Mouse (Mus musculus) stomach, postnatal 0 days (tissue): Measurements from ENCODE around the gene Ctsw. TPM values are rescaled to one million over a fixed set of nuclear protein-coding genes. Genes with fewer than 3 reads are reported as not detected.

ENCODE experiments used
- ATAC-seq: fragments of 200-750 bp; cut with Nextera tagmentation; 2 replicates; pipeline ENCODE4 v1.8.0; 2017; ENCODE audit not compliant: low FRiP score, low TSS enrichment
- DNase-seq: peaks from one replicate; pipeline ENCODE4 v3.0.0-alpha.2; 2016; ENCODE audit warnings: low spot score
- H3K27ac ChIP-seq: fragments of 300-500 bp; sonication (generic); replicated peaks from 2 replicates; pipeline ENCODE4 v1.5.1; 2014; ENCODE audit warnings: mild to moderate bottlenecking, control low read depth
- H3K27me3 ChIP-seq: fragments of 300-500 bp; sonication (generic); 2 replicates; pipeline ENCODE4 v1.6.1; 2014; ENCODE audit warnings: low read length; ENCODE audit not compliant: control insufficient read depth, insufficient read depth
- H3K36me3 ChIP-seq: fragments of 300-500 bp; sonication (generic); 2 replicates; pipeline ENCODE4 v1.6.1; 2014; ENCODE audit warnings: low read length, mixed read lengths; ENCODE audit not compliant: control insufficient read depth, insufficient read depth
- H3K4me1 ChIP-seq: fragments of 300-500 bp; sonication (generic); replicated peaks from 2 replicates; pipeline ENCODE4 v1.6.1; 2014; ENCODE audit warnings: antibody characterized with exemption; ENCODE audit not compliant: control insufficient read depth, insufficient read depth
- H3K4me2 ChIP-seq: fragments of 300-500 bp; sonication (generic); replicated peaks from 2 replicates; pipeline ENCODE4 v1.6.1; 2014; ENCODE audit warnings: low read depth, mild to moderate bottlenecking, control low read depth, moderate library complexity
- H3K4me3 ChIP-seq: fragments of 300-500 bp; sonication (generic); 2 replicates; pipeline ENCODE4 v1.5.1; 2014; ENCODE audit warnings: low read depth, low read length, control low read depth
- H3K9ac ChIP-seq: fragments of 300-500 bp; sonication (generic); 2 replicates; pipeline ENCODE4 v1.6.1; 2014; ENCODE audit warnings: mild to moderate bottlenecking, low read length, control low read depth, mixed read lengths
- H3K9me3 ChIP-seq: fragments of 300-500 bp; sonication (generic); 2 replicates; pipeline ENCODE4 v1.6.1; 2016; ENCODE audit warnings: low read length; ENCODE audit not compliant: control insufficient read depth
- CTCF ChIP-seq: IDR thresholded peaks from 2 replicates; pipeline ENCODE4 v1.5.1; 2016; ENCODE audit warnings: antibody characterized with exemption, low read depth, mild to moderate bottlenecking, moderate library complexity
- EP300 ChIP-seq: optimal IDR thresholded peaks from 2 replicates; pipeline ENCODE3; 2016; ENCODE audit warnings: antibody characterized with exemption
- WGBS: fragments of 180-500 bp; shearing (Covaris S2); extraction: QIAGEN DNeasy Blood & Tissue Kit; methylation state at CpG from one replicate; pipeline ENCODE4 v1.1.7; 2014; 5-methylcytosine and 5-hydroxymethylcytosine counted together
- polyA plus RNA-seq: library from polyadenylated mRNA; unstranded; fragments of >200 nt; fragmentation: Nextera tagmentation; extraction: Ambion mirVana; gene quantifications from 2 replicates; pipeline ENCODE4 v1.2.1, GENCODE M21; 2015

The Ctsw gene
- polyA plus RNA-seq, 1 experiment from 2014 or later, result 0.29 TPM

DNA sequence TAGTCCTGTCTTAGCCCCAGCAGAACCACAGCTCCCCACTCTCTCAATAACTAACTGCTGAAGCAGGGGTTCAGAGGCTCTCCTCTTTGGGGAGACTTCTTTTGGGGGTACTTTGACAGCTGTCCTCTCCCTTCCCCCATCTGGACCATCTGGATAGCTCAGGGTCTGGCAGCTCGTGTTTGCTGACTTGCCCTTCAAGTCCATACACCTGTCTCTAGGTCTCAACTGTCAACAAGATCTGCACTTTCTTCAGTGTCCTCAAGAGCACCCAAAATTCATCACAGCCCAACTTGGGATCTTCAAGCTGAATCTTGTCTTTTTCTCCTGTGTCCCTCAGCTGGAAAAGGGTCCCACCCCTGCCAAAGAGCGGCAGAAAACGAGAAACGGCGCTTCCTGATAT is 46.5 kb downstream of the Ctsw start:
- Histone ChIP-seq H3K4me2 (no peak overlapping the region), H3K4me1 (peaks cover 10% of the 10 kb centered on the region), H3K36me3 (peaks cover 3% of the 10 kb centered on the region), H3K9me3 (no peaks in the 10 kb centered on the region), H3K4me3 (no peak overlapping the region), H3K27ac (no peak overlapping the region), H3K27me3 (no peaks in the 10 kb centered on the region), H3K9ac (no peak overlapping the region)
- 82% methylated on average over 5 of the region's 5 CpGs for WGBS
- no peak for ATAC-seq
- no peak for DNase-seq
- TF ChIP-seq CTCF, result no peak
- TF ChIP-seq EP300, result no peak

DNA sequence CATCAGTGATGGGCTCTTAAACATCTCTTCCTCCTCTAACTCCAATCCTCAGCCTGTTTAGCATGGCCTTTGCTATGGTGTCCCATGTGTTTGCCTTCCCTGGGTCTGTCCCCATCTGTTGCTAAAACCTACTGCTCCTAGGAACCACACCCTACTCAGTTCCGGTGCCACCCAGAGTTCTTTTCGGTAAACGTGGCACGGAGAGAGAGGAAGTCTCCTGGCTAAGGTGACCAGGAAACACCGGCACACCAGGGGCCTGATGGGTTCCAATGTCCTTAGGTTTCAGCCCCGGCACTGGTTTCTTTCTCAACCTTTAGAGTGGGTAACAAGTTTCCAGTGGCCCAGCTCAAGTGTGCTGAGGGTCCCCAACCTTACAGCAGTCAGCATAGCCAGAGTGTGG is 47.7 kb downstream of the Ctsw start:
- no peak overlapping the region for H3K27ac ChIP-seq
- peaks cover 3% of the 10 kb centered on the region for H3K36me3 ChIP-seq
- no peak overlapping the region for H3K4me2 ChIP-seq
- DNase-seq (no peak), ATAC-seq (no peak)
- 89% methylated on average over 6 of the region's 6 CpGs for WGBS
- TF ChIP-seq EP300, result no peak
- no peaks in the 10 kb centered on the region for H3K9me3 ChIP-seq
- H3K4me1 ChIP-seq, result peaks cover 4% of the 10 kb centered on the region; the same call in 1 of the 2 replicates
- no peaks in the 10 kb centered on the region for H3K27me3 ChIP-seq
- H3K9ac ChIP-seq, result no peak overlapping the region
- H3K4me3 ChIP-seq, result no peak overlapping the region

DNA sequence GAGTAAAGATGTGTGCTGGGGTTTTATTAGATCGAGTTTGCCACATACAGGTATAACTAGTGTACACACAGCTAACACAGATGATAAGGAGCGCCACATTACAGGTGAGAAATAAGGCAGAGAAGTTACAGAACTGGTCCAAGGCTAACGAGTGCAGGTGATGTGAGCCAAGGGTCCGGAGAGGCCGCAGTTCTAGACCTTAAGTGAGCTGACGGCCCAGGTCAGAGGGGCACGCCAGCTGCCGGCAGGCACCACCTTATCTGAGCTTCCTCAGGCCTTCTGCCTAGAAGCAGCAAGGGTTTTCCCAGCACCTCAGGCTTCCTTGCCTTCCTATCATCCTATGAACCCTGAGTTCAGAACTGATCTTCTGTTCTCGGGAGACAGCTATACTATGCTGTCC is 48.7 kb downstream of the Ctsw start:
- Histone ChIP-seq H3K9ac (no peak overlapping the region), H3K4me1 (peaks cover 4% of the 10 kb centered on the region; the same call in 1 of the 2 replicates), H3K27ac (no peak overlapping the region), H3K9me3 (no peaks in the 10 kb centered on the region), H3K4me2 (no peak overlapping the region), H3K27me3 (no peaks in the 10 kb centered on the region), H3K4me3 (no peak overlapping the region), H3K36me3 (peaks cover 3% of the 10 kb centered on the region)
- WGBS, result 86% methylated on average over 9 of the region's 9 CpGs
- DNase-seq (no peak), ATAC-seq (no peak)
- no peak for TF ChIP-seq EP300
- no peak for TF ChIP-seq CTCF

DNA sequence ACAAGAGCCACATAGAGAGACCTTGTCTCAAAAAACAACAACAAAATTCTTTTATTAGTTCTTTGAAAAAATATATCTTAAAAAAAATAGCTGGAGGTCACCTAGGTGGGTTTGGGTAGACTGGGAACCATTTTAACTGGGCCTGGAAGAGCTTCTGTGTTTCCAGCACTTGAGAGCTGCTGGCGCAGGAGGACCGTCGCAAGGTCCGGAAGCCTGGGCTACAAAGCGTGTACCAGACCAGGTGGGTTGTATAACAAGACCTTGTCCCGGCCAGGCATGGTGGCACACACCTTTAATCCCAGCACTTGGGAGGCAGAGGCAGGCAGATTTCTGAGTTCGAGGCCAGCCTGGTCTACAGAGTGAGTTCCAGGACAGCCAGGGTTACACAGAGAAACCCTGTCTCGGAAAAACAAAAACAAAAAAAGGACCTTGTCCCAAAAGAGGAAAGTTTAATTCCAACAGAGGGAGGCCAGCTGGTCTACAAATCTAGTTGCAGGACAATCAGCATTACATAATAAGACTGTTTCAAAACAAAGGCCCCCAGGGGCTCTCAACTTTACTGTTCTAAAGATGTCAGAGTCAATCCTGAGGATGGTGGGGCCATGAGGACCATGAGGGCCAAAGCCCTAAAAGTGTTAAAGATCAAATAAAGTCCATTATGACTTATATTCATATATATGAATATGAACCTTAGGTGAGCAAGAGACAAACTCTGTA is 49.4 kb downstream of the Ctsw start:
- peaks cover 3% of the 10 kb centered on the region for H3K36me3 ChIP-seq
- no peak overlapping the region for H3K27ac ChIP-seq
- TF ChIP-seq EP300 (no peak), CTCF (no peak)
- ATAC-seq (no peak), DNase-seq (no peak)
- H3K4me1 ChIP-seq, result peaks cover 4% of the 10 kb centered on the region; the same call in 1 of the 2 replicates
- no peaks in the 10 kb centered on the region for H3K27me3 ChIP-seq
- H3K9me3 ChIP-seq, result no peaks in the 10 kb centered on the region
- WGBS, result 93% methylated on average over 8 of the region's 8 CpGs
- no peak overlapping the region for H3K9ac ChIP-seq
- no peak overlapping the region for H3K4me2 ChIP-seq
- no peak overlapping the region for H3K4me3 ChIP-seq

Other genes starting within 250 kb of the Ctsw start
- 4.6 and 6.7 TPM in 2 replicates for gene Pacs1, start 195.4 kb downstream of the Ctsw start, polyA plus RNA-seq
- 134 and 148 TPM in 2 replicates for gene Sf3b2, start 173.1 kb downstream of the Ctsw start, polyA plus RNA-seq
- 0.51 and 0.53 TPM in 2 replicates for gene Gal3st3, start 170.2 kb downstream of the Ctsw start, polyA plus RNA-seq
- not detected in 2 replicates for gene Catsper1, start 132.8 kb downstream of the Ctsw start, polyA plus RNA-seq
- 281 and 316 TPM in 2 replicates for gene Cst6, start 118.9 kb downstream of the Ctsw start, polyA plus RNA-seq
- gene Eif1ad, start 101.8 kb downstream of the Ctsw start, polyA plus RNA-seq, result 47.5 and 49.1 TPM in 2 replicates
- 279 and 293 TPM in 2 replicates for gene Banf1, start 101.3 kb downstream of the Ctsw start, polyA plus RNA-seq
- 30.9 and 34.1 TPM in 2 replicates for gene Sart1, start 79.8 kb downstream of the Ctsw start, polyA plus RNA-seq
- gene Tsga10ip, start 66.0 kb downstream of the Ctsw start, polyA plus RNA-seq, result 0.44 TPM in 1 of 2 replicates, not detected in the other
- gene Drap1, start 43.5 kb downstream of the Ctsw start, polyA plus RNA-seq, result 196 and 203 TPM in 2 replicates
- gene AI837181, start 43.4 kb downstream of the Ctsw start, polyA plus RNA-seq, result 36.5 and 38.6 TPM in 2 replicates
- gene Fosl1, start 21.0 kb downstream of the Ctsw start, polyA plus RNA-seq, result 0.16 and 0.33 TPM in 2 replicates
- 11.6 and 12.5 TPM in 2 replicates for gene Ccdc85b, start 10.6 kb downstream of the Ctsw start, polyA plus RNA-seq
- 103 and 111 TPM in 2 replicates for gene Fibp, start 7.9 kb downstream of the Ctsw start, polyA plus RNA-seq
- gene Efemp2, start 5.4 kb upstream of the Ctsw start, polyA plus RNA-seq, result 59.7 and 67.0 TPM in 2 replicates
- gene Mus81, start 19.9 kb upstream of the Ctsw start, polyA plus RNA-seq, result 18.4 and 18.5 TPM in 2 replicates
- gene Cfl1, start 21.9 kb upstream of the Ctsw start, polyA plus RNA-seq, result 1,281 and 1,389 TPM in 2 replicates
- not detected in 2 replicates for gene 1700020D05Rik, start 35.3 kb upstream of the Ctsw start, polyA plus RNA-seq
- gene Snx32, start 42.0 kb upstream of the Ctsw start, polyA plus RNA-seq, result 2.8 and 3.8 TPM in 2 replicates
- gene Ovol1, start 92.1 kb upstream of the Ctsw start, polyA plus RNA-seq, result 26.6 and 28.2 TPM in 2 replicates
- gene Ap5b1, start 99.5 kb upstream of the Ctsw start, polyA plus RNA-seq, result 4.7 and 5.7 TPM in 2 replicates
- gene Rnaseh2c, start 133.4 kb upstream of the Ctsw start, polyA plus RNA-seq, result 57.3 and 64.7 TPM in 2 replicates
- 31.8 and 37.9 TPM in 2 replicates for gene Kat5, start 141.7 kb upstream of the Ctsw start, polyA plus RNA-seq
- 28.7 and 35.2 TPM in 2 replicates for gene Rela, start 169.0 kb upstream of the Ctsw start, polyA plus RNA-seq
- gene Sipa1, start 195.2 kb upstream of the Ctsw start, polyA plus RNA-seq, result 8.0 and 11.5 TPM in 2 replicates
- 14.0 and 16.5 TPM in 2 replicates for gene Map3k11, start 220.2 kb upstream of the Ctsw start, polyA plus RNA-seq
- gene Pcnx3, start 220.4 kb upstream of the Ctsw start, polyA plus RNA-seq, result 6.5 and 7.9 TPM in 2 replicates
- 8.4 and 9.5 TPM in 2 replicates for gene Kcnk7, start 235.9 kb upstream of the Ctsw start, polyA plus RNA-seq